Mouse (Mus musculus) gastrocnemius, postnatal 36 days (tissue): Measurements from ENCODE around the gene Mn1. TPM values are rescaled to one million over a fixed set of nuclear protein-coding genes. Genes with fewer than 3 reads are reported as not detected.

Experiments
- DNase-seq, 2 experiments: peaks; one replicate each; pipeline ENCODE4 v3.0.0; 2022
- intact Hi-C: fragments of 180-260 bp; cut with DNase I; formaldehyde crosslinking; loops from one replicate; pipeline ENCODE4 v1.15.1; 2025
- total RNA-seq, 2 experiments: library from RNA; stranded (reverse); gene quantifications; 2 replicates each; pipeline ENCODE4 v1.2.3; 2021

The Mn1 gene
- total RNA-seq, 2 experiments from 2014 or later = 54.9 to 67.2 TPM

- intact Hi-C loops = no loop called here
Observed at GRCm38 (mm10) chr5:111404721-111405120, 12.4 kb upstream of the Mn1 start.

GRCm38 (mm10) chr5:111408470-111409105, 8.6 kb upstream of the Mn1 start:
- DNase-seq = peak in 1 of 2 experiments; percentile 48
- intact Hi-C loops = loop anchor here (2.0 kb wide), 1 partner anchor 274 kb away; no protein-coding TSS in a partner anchor

More at GRCm38 (mm10) chr5:111404721-111405120, 12.4 kb upstream of the Mn1 start:
- DNase-seq = no peak

GRCm38 (mm10) chr5:111409412-111410044, 7.6 kb upstream of the Mn1 start:
- intact Hi-C loops = loop anchor here (2.0 to 5.0 kb wide), 3 partner anchors 163 to 273 kb away; no protein-coding TSS in a partner anchor

GRCm38 (mm10) chr5:111410665-111411064, 6.5 kb upstream of the Mn1 start:
- intact Hi-C loops = loop anchor here (5.0 kb wide), 2 partner anchors 162 to 212 kb away; no protein-coding TSS in a partner anchor
- DNase-seq = no peak

More at GRCm38 (mm10) chr5:111409412-111410044, 7.6 kb upstream of the Mn1 start:
- DNase-seq = no peak

GRCm38 (mm10) chr5:111414192-111414591, 3.0 kb upstream of the Mn1 start:
- intact Hi-C loops = loop anchor here (2.0 to 5.0 kb wide), 3 partner anchors 158 to 741 kb away; no protein-coding TSS in a partner anchor
- peak; percentile 77 to 84 for DNase-seq

- intact Hi-C loops = loop anchor here (2.0 to 5.0 kb wide), 4 partner anchors 157 to 740 kb away; no protein-coding TSS in a partner anchor
- DNase-seq = no peak
Observed at GRCm38 (mm10) chr5:111414770-111415249, 2.4 kb upstream of the Mn1 start.

- DNase-seq = no peak
- intact Hi-C loops = loop anchor here (2.0 to 5.0 kb wide), 2 partner anchors 387 to 739 kb away; no protein-coding TSS in a partner anchor
Observed at GRCm38 (mm10) chr5:111415575-111415974, 1.6 kb upstream of the Mn1 start.

- no peak for DNase-seq
- intact Hi-C loops = loop anchor here (5.0 kb wide), 1 partner anchor 386 kb away; no protein-coding TSS in a partner anchor
Observed at GRCm38 (mm10) chr5:111416048-111416447, 1.1 kb upstream of the Mn1 start.

GRCm38 (mm10) chr5:111417378-111418131, 393 bp downstream of the Mn1 start:
- peak in 1 of 2 experiments; percentile 53 for DNase-seq
- intact Hi-C loops = loop anchor here (2.0 to 5.0 kb wide), 2 partner anchors 105 to 385 kb away; no protein-coding TSS in a partner anchor

- intact Hi-C loops = loop anchor here (2.0 to 5.0 kb wide), 2 partner anchors 104 to 384 kb away; no protein-coding TSS in a partner anchor
Observed at GRCm38 (mm10) chr5:111418202-111419120, 1.3 kb downstream of the Mn1 start.

GRCm38 (mm10) chr5:111419121-111419881, 2.1 kb downstream of the Mn1 start:
- DNase-seq = no peak
- intact Hi-C loops = loop anchor here (2.0 to 5.0 kb wide), 2 partner anchors 104 to 383 kb away; no protein-coding TSS in a partner anchor

More at GRCm38 (mm10) chr5:111418202-111419120, 1.3 kb downstream of the Mn1 start:
- peak in 1 of 2 experiments; percentile 43 for DNase-seq

- intact Hi-C loops = loop anchor here (5.0 kb wide), 1 partner anchor 92 kb away; no protein-coding TSS in a partner anchor
- DNase-seq = no peak
Observed at GRCm38 (mm10) chr5:111420011-111420691, 3.0 kb downstream of the Mn1 start.

- no peak for DNase-seq
- intact Hi-C loops = loop anchor here (5.0 kb wide), 1 partner anchor 91 kb away; no protein-coding TSS in a partner anchor
Observed at GRCm38 (mm10) chr5:111420896-111421295, 3.7 kb downstream of the Mn1 start.

GRCm38 (mm10) chr5:111421424-111421823, 4.3 kb downstream of the Mn1 start:
- intact Hi-C loops = loop anchor here (5.0 kb wide), 1 partner anchor 91 kb away; no protein-coding TSS in a partner anchor
- no peak for DNase-seq

GRCm38 (mm10) chr5:111422058-111422800, 5.1 kb downstream of the Mn1 start:
- no peak for DNase-seq
- intact Hi-C loops = loop anchor here (5.0 kb wide), 1 partner anchor 90 kb away; no protein-coding TSS in a partner anchor

- intact Hi-C loops = loop anchor here (5.0 kb wide), 1 partner anchor 89 kb away; no protein-coding TSS in a partner anchor
- no peak for DNase-seq
Observed at GRCm38 (mm10) chr5:111423011-111423410, 5.8 kb downstream of the Mn1 start.

- DNase-seq = no peak
- intact Hi-C loops = loop anchor here (5.0 kb wide), 1 partner anchor 89 kb away; no protein-coding TSS in a partner anchor
Observed at GRCm38 (mm10) chr5:111423616-111424015, 6.5 kb downstream of the Mn1 start.
